Mouse (Mus musculus): ENCODE results near the gene Fam228b.

The Fam228b gene

GRCm38 (mm10) chr12:4740823-4741222 is 28.2 kb downstream of the Fam228b start:
- peak; percentile 86 for DNase-seq

- DNase-seq: no peak
Observed at GRCm38 (mm10) chr12:4738031-4738576, 31.0 kb downstream of the Fam228b start, which contains the start of gene Fam228a. Gene Fam228a, minus strand, starts transcription at chr12:4738430.

GRCm38 (mm10) chr12:4732332-4732731 is 36.7 kb downstream of the Fam228b start:
- no peak for DNase-seq

- no peak for DNase-seq
Observed at GRCm38 (mm10) chr12:4731629-4732028, 37.4 kb downstream of the Fam228b start.

- DNase-seq: no peak
Observed at GRCm38 (mm10) chr12:4729165-4729564, 39.9 kb downstream of the Fam228b start.

GRCm38 (mm10) chr12:4719762-4720754 is 49.0 kb downstream of the Fam228b start:
- DNase-seq: peak; percentile 74

- DNase-seq: peak; percentile 70
Observed at GRCm38 (mm10) chr12:4719066-4719761, 49.9 kb downstream of the Fam228b start.

- peak; percentile 61 for DNase-seq
Observed at GRCm38 (mm10) chr12:4717417-4717816, 51.6 kb downstream of the Fam228b start.

- DNase-seq: peak; percentile 80
Observed at GRCm38 (mm10) chr12:4715606-4716005, 53.5 kb downstream of the Fam228b start.

GRCm38 (mm10) chr12:4713361-4713760 is 55.7 kb downstream of the Fam228b start:
- peak; percentile 55 for DNase-seq

- peak; percentile 58 for DNase-seq
Observed at GRCm38 (mm10) chr12:4709926-4710325, 59.1 kb downstream of the Fam228b start.

- peak; percentile 79 for DNase-seq
Observed at GRCm38 (mm10) chr12:4708881-4709604, 60.0 kb downstream of the Fam228b start.

GRCm38 (mm10) chr12:4708296-4708695 is 60.8 kb downstream of the Fam228b start:
- DNase-seq: no peak

- peak; percentile 73 for DNase-seq
Observed at GRCm38 (mm10) chr12:4707488-4708017, 61.5 kb downstream of the Fam228b start.

GRCm38 (mm10) chr12:4706901-4707300 is 62.2 kb downstream of the Fam228b start:
- peak; percentile 81 for DNase-seq

- DNase-seq: peak; percentile 85
Observed at GRCm38 (mm10) chr12:4706175-4706574, 62.9 kb downstream of the Fam228b start.

GRCm38 (mm10) chr12:4705626-4706025 is 63.4 kb downstream of the Fam228b start:
- peak; percentile 61 for DNase-seq

GRCm38 (mm10) chr12:4694534-4694933 is 74.5 kb downstream of the Fam228b start:
- DNase-seq: peak; percentile 57

- DNase-seq: peak; percentile 82
Observed at GRCm38 (mm10) chr12:4691193-4691592, 77.9 kb downstream of the Fam228b start.

Measured in heart, adult 11 months (tissue).